Mouse (Mus musculus): Measurements from ENCODE around the gene Fam13a. TPM values are rescaled to one million over a fixed set of nuclear protein-coding genes. Genes with fewer than 3 reads are reported as not detected.

Gene Fam13a
- total and polyA plus RNA-seq, 3 experiments: 0.33 TPM; not detected in 2

DNA sequence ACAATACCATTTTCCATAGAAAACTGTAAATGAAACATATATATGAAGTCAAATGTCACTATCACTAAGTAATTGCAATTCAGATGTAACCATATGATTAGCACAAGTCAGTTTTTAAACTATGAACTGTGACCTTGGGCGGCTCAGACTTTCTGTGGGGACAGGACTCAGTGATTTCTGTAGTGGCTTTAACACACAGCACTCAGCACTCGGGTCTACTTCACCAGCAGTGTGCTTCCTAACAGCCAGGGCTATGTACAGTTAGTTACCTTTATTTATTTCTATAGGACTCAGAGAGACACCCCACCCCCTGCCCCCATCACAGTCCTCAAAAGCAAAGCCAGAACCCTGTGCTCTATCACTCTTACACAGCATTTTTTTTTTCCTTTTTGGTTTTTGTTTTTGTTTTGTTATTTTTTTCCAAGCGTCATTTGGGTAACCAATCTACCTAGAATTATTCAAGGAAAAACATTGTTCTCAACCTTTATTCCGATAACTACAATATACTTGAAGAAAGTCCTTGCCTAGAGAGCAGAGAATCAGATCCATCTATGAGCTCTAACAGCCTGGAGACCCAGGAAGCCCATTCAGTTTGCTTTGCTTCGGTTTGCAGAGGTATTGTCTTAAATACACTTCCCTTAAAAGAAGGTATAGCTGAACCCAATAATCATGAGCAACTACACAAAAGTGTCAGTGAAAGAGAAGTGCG, 740 bp downstream of the Fam13a start:
- Histone ChIP-seq H3K4me1 (ENCODE audit: insufficient read depth, low read depth, low read length) (no peaks in the 10 kb centered on the region), H3K9me3 (replicated peaks) (no peaks in the 10 kb centered on the region), H3K4me3 (ENCODE audit: low read depth, low read length) (no peak overlapping the region), H3K27me3 (ENCODE audit: insufficient read depth, low read length) (peaks cover 5% of the 10 kb centered on the region; the same call in 1 of the 2 replicates), H3K36me3 (replicated peaks) (no peaks in the 10 kb centered on the region)
- TF ChIP-seq POLR2AphosphoS5 (IDR thresholded peaks at IDR 0.05; ENCODE audit: insufficient replicate concordance, low read depth, low read length): no peak
- no peak for TF ChIP-seq CTCF (IDR thresholded peaks at IDR 0.05; ENCODE audit: low read depth, low read length)
- no peak for TF ChIP-seq GATA2 (IDR thresholded peaks at IDR 0.05; ENCODE audit: borderline replicate concordance, low read depth, low read length)
- TF ChIP-seq GATA1 (IDR thresholded peaks at IDR 0.05; ENCODE audit: borderline replicate concordance, low read length): no peak
- no peak for TF ChIP-seq TAL1 (conservative IDR thresholded peaks at IDR 0.05; ENCODE audit: low read depth, low read length)
- ATAC-seq (ENCODE audit: extremely low read depth, insufficient number of reproducible peaks, low FRiP score, poor library complexity, severe bottlenecking) (no peak), DNase-seq (ENCODE audit: low spot score) (no peak)

DNA sequence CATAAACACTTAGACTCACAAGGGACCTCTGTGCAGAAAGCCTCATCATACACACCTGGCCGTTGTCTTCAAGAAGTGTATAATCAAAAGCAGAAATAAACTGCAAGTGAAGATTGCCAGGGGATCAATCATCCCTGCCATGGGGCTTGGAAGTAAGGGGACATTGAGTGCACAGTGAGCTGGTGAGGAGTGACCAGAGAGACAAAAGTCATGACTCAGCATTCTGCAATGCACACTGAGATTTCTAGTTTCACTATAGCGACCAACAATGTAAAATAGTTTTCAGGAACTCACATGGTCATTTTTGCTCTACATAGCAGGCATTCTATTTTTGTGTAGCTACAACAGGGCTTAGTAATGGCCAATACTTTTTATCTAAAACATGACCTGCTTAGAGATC, 1.7 kb downstream of the Fam13a start:
- Histone ChIP-seq H3K27me3 (ENCODE audit: insufficient read depth, low read length) (peaks cover 5% of the 10 kb centered on the region; the same call in 1 of the 2 replicates), H3K4me1 (ENCODE audit: insufficient read depth, low read depth, low read length) (no peaks in the 10 kb centered on the region), H3K9me3 (replicated peaks) (no peaks in the 10 kb centered on the region), H3K4me3 (ENCODE audit: low read depth, low read length) (no peak overlapping the region), H3K36me3 (replicated peaks) (no peaks in the 10 kb centered on the region)
- DNase-seq (ENCODE audit: low spot score) (no peak), ATAC-seq (ENCODE audit: extremely low read depth, insufficient number of reproducible peaks, low FRiP score, poor library complexity, severe bottlenecking) (no peak)
- TF ChIP-seq CTCF (IDR thresholded peaks at IDR 0.05; ENCODE audit: low read depth, low read length) (no peak), POLR2AphosphoS5 (IDR thresholded peaks at IDR 0.05; ENCODE audit: insufficient replicate concordance, low read depth, low read length) (no peak), GATA1 (IDR thresholded peaks at IDR 0.05; ENCODE audit: borderline replicate concordance, low read length) (no peak), TAL1 (conservative IDR thresholded peaks at IDR 0.05; ENCODE audit: low read depth, low read length) (no peak), GATA2 (IDR thresholded peaks at IDR 0.05; ENCODE audit: borderline replicate concordance, low read depth, low read length) (no peak)

DNA sequence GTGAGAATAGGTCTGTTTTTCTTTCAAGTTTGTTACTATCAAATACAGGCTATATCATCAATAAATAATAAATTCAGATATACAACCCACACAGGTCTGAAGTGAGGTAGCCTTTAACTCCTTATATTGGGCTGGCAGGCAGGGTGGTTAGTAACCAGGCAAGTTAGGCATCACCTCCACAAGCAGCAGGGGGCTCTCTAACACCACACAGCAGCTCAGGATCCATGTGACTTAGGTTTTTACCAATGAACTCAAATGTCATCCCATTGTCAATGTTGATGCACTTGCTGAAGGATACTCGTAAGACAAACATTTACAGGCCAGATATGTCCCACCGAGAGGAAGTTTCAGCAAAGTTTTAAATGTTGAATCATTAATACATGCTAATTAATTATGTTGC, 4.0 kb downstream of the Fam13a start:
- TF ChIP-seq GATA1 (IDR thresholded peaks at IDR 0.05; ENCODE audit: borderline replicate concordance, low read length) (no peak), POLR2AphosphoS5 (IDR thresholded peaks at IDR 0.05; ENCODE audit: insufficient replicate concordance, low read depth, low read length) (no peak), TAL1 (conservative IDR thresholded peaks at IDR 0.05; ENCODE audit: low read depth, low read length) (no peak), CTCF (IDR thresholded peaks at IDR 0.05; ENCODE audit: low read depth, low read length) (no peak), GATA2 (IDR thresholded peaks at IDR 0.05; ENCODE audit: borderline replicate concordance, low read depth, low read length) (no peak)
- H3K27me3 ChIP-seq (ENCODE audit: insufficient read depth, low read length): peaks cover 5% of the 10 kb centered on the region; the same call in 1 of the 2 replicates
- H3K4me1 ChIP-seq (ENCODE audit: insufficient read depth, low read depth, low read length): no peaks in the 10 kb centered on the region
- H3K36me3 ChIP-seq (replicated peaks): no peaks in the 10 kb centered on the region
- ATAC-seq (ENCODE audit: extremely low read depth, insufficient number of reproducible peaks, low FRiP score, poor library complexity, severe bottlenecking) (no peak), DNase-seq (ENCODE audit: low spot score) (no peak)
- no peaks in the 10 kb centered on the region for H3K9me3 ChIP-seq (replicated peaks)
- no peak overlapping the region for H3K4me3 ChIP-seq (ENCODE audit: low read depth, low read length)

DNA sequence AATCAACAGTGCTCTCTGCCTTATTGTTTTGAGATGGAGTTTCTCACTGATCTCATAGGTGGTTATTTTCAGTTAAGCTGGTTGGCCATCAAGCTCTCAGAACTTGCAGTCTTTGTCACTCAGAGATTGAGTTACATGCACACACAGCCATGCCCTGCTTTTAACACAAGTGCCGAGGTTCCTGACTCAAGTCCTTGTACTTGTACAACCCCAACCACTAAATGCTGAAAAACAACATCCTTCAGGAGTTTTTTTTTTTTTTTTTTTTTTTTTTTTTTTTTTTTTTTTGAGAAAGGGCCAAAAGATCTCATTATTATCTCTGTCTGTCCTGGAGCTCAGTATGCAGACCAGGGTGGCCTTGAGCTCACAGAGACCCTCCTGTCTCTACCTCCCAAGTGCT, 4.5 kb downstream of the Fam13a start:
- peaks cover 5% of the 10 kb centered on the region; the same call in 1 of the 2 replicates for H3K27me3 ChIP-seq (ENCODE audit: insufficient read depth, low read length)
- no peaks in the 10 kb centered on the region for H3K4me1 ChIP-seq (ENCODE audit: insufficient read depth, low read depth, low read length)
- H3K36me3 ChIP-seq (replicated peaks): no peaks in the 10 kb centered on the region
- DNase-seq (ENCODE audit: low spot score) (no peak), ATAC-seq (ENCODE audit: extremely low read depth, insufficient number of reproducible peaks, low FRiP score, poor library complexity, severe bottlenecking) (no peak)
- no peak overlapping the region for H3K4me3 ChIP-seq (ENCODE audit: low read depth, low read length)
- TF ChIP-seq GATA1 (IDR thresholded peaks at IDR 0.05; ENCODE audit: borderline replicate concordance, low read length): no peak
- no peak for TF ChIP-seq TAL1 (conservative IDR thresholded peaks at IDR 0.05; ENCODE audit: low read depth, low read length)
- no peak for TF ChIP-seq CTCF (IDR thresholded peaks at IDR 0.05; ENCODE audit: low read depth, low read length)
- no peak for TF ChIP-seq GATA2 (IDR thresholded peaks at IDR 0.05; ENCODE audit: borderline replicate concordance, low read depth, low read length)
- TF ChIP-seq POLR2AphosphoS5 (IDR thresholded peaks at IDR 0.05; ENCODE audit: insufficient replicate concordance, low read depth, low read length): no peak
- no peaks in the 10 kb centered on the region for H3K9me3 ChIP-seq (replicated peaks)

DNA sequence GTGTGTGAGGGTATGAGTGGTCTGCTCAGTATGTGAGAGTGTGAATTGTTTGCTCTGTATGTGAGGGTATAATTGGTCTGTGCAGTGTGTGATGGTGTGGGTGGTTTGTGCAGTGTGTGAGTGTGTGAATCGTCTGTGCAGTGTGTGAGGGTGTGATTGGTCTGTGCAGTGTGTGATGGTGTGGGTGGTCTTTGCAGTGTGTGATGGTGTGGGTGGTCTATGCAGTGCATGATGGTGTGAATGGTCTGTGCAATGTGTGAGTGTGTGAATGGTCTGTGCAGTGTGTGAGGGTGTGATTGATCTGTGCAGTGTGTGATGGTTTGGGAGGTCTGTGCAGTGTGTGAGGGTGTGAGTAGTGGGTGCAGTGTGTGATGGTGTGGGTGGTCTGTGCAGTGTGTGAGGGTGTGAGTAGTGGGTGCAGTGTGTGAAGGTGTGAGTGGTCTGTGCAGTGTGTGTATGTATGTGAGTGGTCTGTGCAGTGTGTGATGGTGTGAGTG, 8.0 kb downstream of the Fam13a start:
- DNase-seq (ENCODE audit: low spot score) (no peak), ATAC-seq (ENCODE audit: extremely low read depth, insufficient number of reproducible peaks, low FRiP score, poor library complexity, severe bottlenecking) (no peak)
- Histone ChIP-seq H3K4me3 (ENCODE audit: low read depth, low read length) (no peak overlapping the region), H3K36me3 (replicated peaks) (no peaks in the 10 kb centered on the region), H3K27me3 (ENCODE audit: insufficient read depth, low read length) (no peaks in the 10 kb centered on the region), H3K9me3 (replicated peaks) (no peaks in the 10 kb centered on the region), H3K4me1 (ENCODE audit: insufficient read depth, low read depth, low read length) (no peaks in the 10 kb centered on the region)
- TF ChIP-seq TAL1 (conservative IDR thresholded peaks at IDR 0.05; ENCODE audit: low read depth, low read length): no peak
- TF ChIP-seq POLR2AphosphoS5 (IDR thresholded peaks at IDR 0.05; ENCODE audit: insufficient replicate concordance, low read depth, low read length): peak; percentile 77; the same call in 1 of the 2 replicates

DNA sequence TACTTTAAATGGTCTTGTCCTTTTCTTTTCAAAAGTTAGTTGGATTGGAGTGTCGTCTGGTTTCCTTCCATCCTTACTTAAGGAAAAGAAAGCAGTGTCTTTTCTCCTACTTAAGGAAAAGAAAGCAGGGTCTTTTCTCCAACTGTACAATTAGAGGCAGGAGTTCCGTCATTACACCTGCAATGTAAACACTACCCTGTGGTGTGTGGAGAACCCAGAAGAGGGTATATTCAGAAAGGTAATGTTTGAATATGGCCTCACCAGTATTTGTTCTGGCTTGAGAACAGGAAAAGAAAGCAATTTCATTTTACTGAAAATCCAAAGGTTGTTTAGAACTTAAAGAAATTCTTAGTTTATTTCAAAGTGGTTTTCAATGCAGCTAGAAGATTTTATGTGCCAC, 9.6 kb downstream of the Fam13a start:
- H3K4me1 ChIP-seq (ENCODE audit: insufficient read depth, low read depth, low read length): no peaks in the 10 kb centered on the region
- ATAC-seq (ENCODE audit: extremely low read depth, insufficient number of reproducible peaks, low FRiP score, poor library complexity, severe bottlenecking) (no peak), DNase-seq (ENCODE audit: low spot score) (no peak)
- H3K9me3 ChIP-seq (replicated peaks): no peaks in the 10 kb centered on the region
- TF ChIP-seq TAL1 (conservative IDR thresholded peaks at IDR 0.05; ENCODE audit: low read depth, low read length) (no peak), POLR2AphosphoS5 (IDR thresholded peaks at IDR 0.05; ENCODE audit: insufficient replicate concordance, low read depth, low read length) (no peak), CTCF (IDR thresholded peaks at IDR 0.05; ENCODE audit: low read depth, low read length) (no peak), GATA2 (IDR thresholded peaks at IDR 0.05; ENCODE audit: borderline replicate concordance, low read depth, low read length) (no peak), GATA1 (IDR thresholded peaks at IDR 0.05; ENCODE audit: borderline replicate concordance, low read length) (no peak)
- H3K36me3 ChIP-seq (replicated peaks): no peaks in the 10 kb centered on the region
- no peak overlapping the region for H3K4me3 ChIP-seq (ENCODE audit: low read depth, low read length)
- no peaks in the 10 kb centered on the region for H3K27me3 ChIP-seq (ENCODE audit: insufficient read depth, low read length)
